Mouse (Mus musculus): ENCODE measurements around the gene Gfral.

GRCm38 (mm10) chr9:76252544-76252943 lies 39.1 kb upstream of the Gfral start:
- TF ChIP-seq TAL1 (IDR thresholded peaks at IDR 0.05; ENCODE audit: low read length) (no peak), GATA1 (IDR thresholded peaks at IDR 0.05; ENCODE audit: low read length) (no peak)
